Mouse (Mus musculus): ENCODE results near the gene Ubtf. TPM values are rescaled to one million over a fixed set of nuclear protein-coding genes. Genes with fewer than 3 reads are reported as not detected.

Ubtf gene
- polyA plus RNA-seq, 1 experiment from 2014 or later: 75.5 TPM

GRCm38 (mm10) chr11:102310768-102311695, 8.5 kb downstream of the Ubtf start:
- peaks cover 57% of the 10 kb centered on the region for H3K36me3 ChIP-seq (ENCODE audit: insufficient read depth, low read length)
- no peak overlapping the region for H3K4me2 ChIP-seq (ENCODE audit: low read length)
- H3K4me3 ChIP-seq (replicated peaks; ENCODE audit: low read depth, low read length): no peak overlapping the region
- DNase-seq (ENCODE audit: low spot score) (no peak), ATAC-seq (replicated peaks; ENCODE audit: low FRiP score, low read depth) (0 out of 2 replicates have a peak, but pooled peaks have one; percentile 8)
- 41% methylated on average over 37 of the region's 38 CpGs for whole genome bisulfite sequencing
- no peaks in the 10 kb centered on the region for H3K9me3 ChIP-seq (replicated peaks; ENCODE audit: low read length)
- TF ChIP-seq CTCF (IDR thresholded peaks at IDR 0.05; ENCODE audit: low read depth): no peak
- peaks cover 16% of the 10 kb centered on the region; the same call in 1 of the 2 replicates for H3K4me1 ChIP-seq (replicated peaks; ENCODE audit: insufficient read depth, low read length)
- H3K27ac ChIP-seq: 0 out of 2 replicates have a peak overlapping the region, but pooled peaks have one; percentile 36
- 0 out of 2 replicates have a peak overlapping the region, but pooled peaks have one; percentile 27 for H3K9ac ChIP-seq (ENCODE audit: low read depth, low read length)
- no peaks in the 10 kb centered on the region for H3K27me3 ChIP-seq (ENCODE audit: insufficient read depth, low read length)

- 0 out of 2 replicates have a peak overlapping the region, but pooled peaks have one; percentile 58 for H3K27ac ChIP-seq
- no peak for DNase-seq (ENCODE audit: low spot score)
- WGBS: 86% methylated on average over 22 of the region's 22 CpGs
- 0 out of 2 replicates have a peak, but pooled peaks have one; percentile 1 for ATAC-seq (replicated peaks; ENCODE audit: low FRiP score, low read depth)
- H3K36me3 ChIP-seq (ENCODE audit: insufficient read depth, low read length): peaks cover 57% of the 10 kb centered on the region
- peak overlapping the region; percentile 65 for H3K4me2 ChIP-seq (ENCODE audit: low read length)
- H3K9me3 ChIP-seq (replicated peaks; ENCODE audit: low read length): no peaks in the 10 kb centered on the region
- H3K4me3 ChIP-seq (replicated peaks; ENCODE audit: low read depth, low read length): no peak overlapping the region
- no peaks in the 10 kb centered on the region for H3K27me3 ChIP-seq (ENCODE audit: insufficient read depth, low read length)
- TF ChIP-seq CTCF (IDR thresholded peaks at IDR 0.05; ENCODE audit: low read depth): no peak
- H3K9ac ChIP-seq (ENCODE audit: low read depth, low read length): no peak overlapping the region; the same call in 1 of the 2 replicates
- peaks cover 13% of the 10 kb centered on the region; the same call in 1 of the 2 replicates for H3K4me1 ChIP-seq (replicated peaks; ENCODE audit: insufficient read depth, low read length)
Measured at GRCm38 (mm10) chr11:102309821-102310617, 9.5 kb downstream of the Ubtf start.

GRCm38 (mm10) chr11:102308979-102309378, 10.6 kb downstream of the Ubtf start:
- peak overlapping the region; percentile 24; the same call in 1 of the 2 replicates for H3K9ac ChIP-seq (ENCODE audit: low read depth, low read length)
- no peaks in the 10 kb centered on the region for H3K27me3 ChIP-seq (ENCODE audit: insufficient read depth, low read length)
- H3K4me2 ChIP-seq (ENCODE audit: low read length): peak overlapping the region; percentile 65
- ATAC-seq (replicated peaks; ENCODE audit: low FRiP score, low read depth) (peak; percentile 88), DNase-seq (ENCODE audit: low spot score) (peak; percentile 98)
- H3K27ac ChIP-seq: peak overlapping the region; percentile 58
- H3K4me1 ChIP-seq (replicated peaks; ENCODE audit: insufficient read depth, low read length): peaks cover 13% of the 10 kb centered on the region; the same call in 1 of the 2 replicates
- peaks cover 49% of the 10 kb centered on the region for H3K36me3 ChIP-seq (ENCODE audit: insufficient read depth, low read length)
- H3K9me3 ChIP-seq (replicated peaks; ENCODE audit: low read length): no peaks in the 10 kb centered on the region
- peak; percentile 99 for TF ChIP-seq CTCF (IDR thresholded peaks at IDR 0.05; ENCODE audit: low read depth)
- peak overlapping the region; percentile 34 for H3K4me3 ChIP-seq (replicated peaks; ENCODE audit: low read depth, low read length)
- under 1% methylated on average over 27 of the region's 27 CpGs for WGBS

- DNase-seq (ENCODE audit: low spot score) (no peak), ATAC-seq (replicated peaks; ENCODE audit: low FRiP score, low read depth) (no peak)
- Histone ChIP-seq H3K27me3 (ENCODE audit: insufficient read depth, low read length) (no peaks in the 10 kb centered on the region), H3K4me3 (replicated peaks; ENCODE audit: low read depth, low read length) (no peak overlapping the region), H3K9ac (ENCODE audit: low read depth, low read length) (no peak overlapping the region), H3K27ac (no peak overlapping the region), H3K9me3 (replicated peaks; ENCODE audit: low read length) (no peaks in the 10 kb centered on the region), H3K36me3 (ENCODE audit: insufficient read depth, low read length) (peaks cover 40% of the 10 kb centered on the region), H3K4me1 (replicated peaks; ENCODE audit: insufficient read depth, low read length) (peaks cover 13% of the 10 kb centered on the region; the same call in 1 of the 2 replicates), H3K4me2 (ENCODE audit: low read length) (no peak overlapping the region)
- WGBS: 82% methylated on average over 9 of the region's 9 CpGs
- TF ChIP-seq CTCF (IDR thresholded peaks at IDR 0.05; ENCODE audit: low read depth): no peak
Measured at GRCm38 (mm10) chr11:102308104-102308503, 11.4 kb downstream of the Ubtf start.

GRCm38 (mm10) chr11:102305359-102305758, 14.2 kb downstream of the Ubtf start:
- H3K9me3 ChIP-seq (replicated peaks; ENCODE audit: low read length): no peaks in the 10 kb centered on the region
- no peak overlapping the region for H3K9ac ChIP-seq (ENCODE audit: low read depth, low read length)
- H3K4me2 ChIP-seq (ENCODE audit: low read length): no peak overlapping the region
- H3K4me3 ChIP-seq (replicated peaks; ENCODE audit: low read depth, low read length): no peak overlapping the region
- no peak overlapping the region for H3K27ac ChIP-seq
- peaks cover 27% of the 10 kb centered on the region for H3K36me3 ChIP-seq (ENCODE audit: insufficient read depth, low read length)
- H3K4me1 ChIP-seq (replicated peaks; ENCODE audit: insufficient read depth, low read length): peaks cover 8% of the 10 kb centered on the region; the same call in 1 of the 2 replicates
- DNase-seq (ENCODE audit: low spot score) (no peak), ATAC-seq (replicated peaks; ENCODE audit: low FRiP score, low read depth) (no peak)
- WGBS: 48% methylated on average over 3 of the region's 3 CpGs
- H3K27me3 ChIP-seq (ENCODE audit: insufficient read depth, low read length): no peaks in the 10 kb centered on the region
- no peak for TF ChIP-seq CTCF (IDR thresholded peaks at IDR 0.05; ENCODE audit: low read depth)

GRCm38 (mm10) chr11:102304141-102304540, 15.4 kb downstream of the Ubtf start:
- no peak overlapping the region for H3K27ac ChIP-seq
- no peak overlapping the region for H3K9ac ChIP-seq (ENCODE audit: low read depth, low read length)
- H3K4me3 ChIP-seq (replicated peaks; ENCODE audit: low read depth, low read length): no peak overlapping the region
- 42% methylated on average over 2 of the region's 2 CpGs for WGBS
- H3K4me1 ChIP-seq (replicated peaks; ENCODE audit: insufficient read depth, low read length): no peaks in the 10 kb centered on the region
- no peaks in the 10 kb centered on the region for H3K9me3 ChIP-seq (replicated peaks; ENCODE audit: low read length)
- TF ChIP-seq CTCF (IDR thresholded peaks at IDR 0.05; ENCODE audit: low read depth): no peak
- ATAC-seq (replicated peaks; ENCODE audit: low FRiP score, low read depth): no peak
- DNase-seq (ENCODE audit: low spot score): no peak
- peaks cover 21% of the 10 kb centered on the region; the same call in 1 of the 2 replicates for H3K36me3 ChIP-seq (ENCODE audit: insufficient read depth, low read length)
- H3K27me3 ChIP-seq (ENCODE audit: insufficient read depth, low read length): no peaks in the 10 kb centered on the region
- H3K4me2 ChIP-seq (ENCODE audit: low read length): no peak overlapping the region
